Mouse (Mus musculus) liver, adult 2 months (tissue): ENCODE data around the gene Vmn1r4.

ENCODE experiments used
- CTCF ChIP-seq: fragments of 200-500 bp; IDR thresholded peaks from 2 replicates; pipeline ENCODE4 v1.5.1; 2011; ENCODE audit warnings: low read depth, low read length, control low read depth
- POLR2A ChIP-seq: fragments of 200-500 bp; IDR thresholded peaks from 2 replicates; pipeline ENCODE4 v1.6.1; 2011; ENCODE audit warnings: low read length, control low read depth; ENCODE audit not compliant: insufficient read depth; ENCODE audit errors: extremely low read depth

DNA sequence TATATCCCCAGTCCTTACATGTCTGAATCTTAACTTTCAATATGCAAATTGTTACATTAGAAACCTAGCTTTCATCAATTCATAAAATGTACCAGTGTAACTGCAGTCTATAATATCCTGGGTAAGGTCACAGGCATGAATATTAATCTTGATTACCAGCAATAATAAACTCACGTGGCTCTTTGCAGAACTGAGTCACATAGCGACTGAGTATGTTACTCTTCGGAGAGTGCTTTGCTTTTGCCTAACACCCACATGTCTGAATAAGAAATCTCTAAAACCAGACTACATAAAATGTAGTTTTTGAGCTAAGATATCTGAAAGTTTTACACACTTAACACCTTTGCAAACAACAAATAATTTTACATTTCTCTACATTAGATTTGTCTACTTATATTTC, 22.5 kb upstream of the Vmn1r4 start:
- TF ChIP-seq POLR2A (no peak), CTCF (no peak)
